Comparison of ENCODE assay signal across 18 mouse cellular contexts in genomic region chr5:53265740-53266139, GRCm38 (mm10).
"Had no signal": no experiment of that assay in that cellular context is flagged by ENCODE, and none has a peak within 500 bp of the region (broad histone marks: within the 10 kb centered on the region; RNA-seq: fewer than 3 reads in every experiment).

No protein-coding gene starts in this region.

- H3K27ac ChIP-seq: kidney, postnatal 0 days; left cerebral cortex, adult 2 months; liver, embryonic 13.5 days; midbrain, embryonic 12.5 days; midbrain, embryonic 15.5 days; stomach, postnatal 0 days had no signal

- H3K9ac ChIP-seq: liver, embryonic 13.5 days; midbrain, embryonic 12.5 days; midbrain, embryonic 15.5 days had no signal

- H3K4me3 ChIP-seq: left cerebral cortex, adult 2 months; midbrain, embryonic 12.5 days; midbrain, embryonic 15.5 days had no signal

- DNase-seq: kidney, adult 8-10 months; kidney, postnatal 36 days; layer of hippocampus, postnatal 36 days; liver, embryonic 13.5 days; lung, adult 2 months; lung, postnatal 14 days; lung, postnatal 4 days; right cerebral cortex, adult 18-20 months; right cerebral cortex, postnatal 14 days; right cerebral cortex, postnatal 4 days; thymus, adult 2 months; thymus, postnatal 14 days; thymus, postnatal 4 days had no signal

- H3K27me3 ChIP-seq: liver, embryonic 13.5 days; midbrain, embryonic 12.5 days; midbrain, embryonic 15.5 days had no signal

- H3K9me3 ChIP-seq: liver, embryonic 13.5 days; midbrain, embryonic 12.5 days; midbrain, embryonic 15.5 days had no signal

- H3K36me3 ChIP-seq: liver, embryonic 13.5 days; midbrain, embryonic 12.5 days; midbrain, embryonic 15.5 days had no signal
